In genomic region chr15:94236121-94236520, GRCm38 (mm10) we compare ENCODE assay signal across 22 mouse cellular contexts.
"Had no signal": no experiment of that assay in that cellular context is flagged by ENCODE, and none has a peak within 500 bp of the region (broad histone marks: within the 10 kb centered on the region; RNA-seq: fewer than 3 reads in every experiment).

No protein-coding gene starts in this region.

- H3K9me3 ChIP-seq: liver, embryonic 15.5 days; lung, embryonic 15.5 days; megakaryocyte, embryonic 14.5 days; midbrain, embryonic 13.5 days; midbrain, embryonic 15.5 days; neural tube, embryonic 13.5 days; neural tube, embryonic 15.5 days had no signal

- H3K4me1 ChIP-seq: liver, embryonic 15.5 days; megakaryocyte, embryonic 14.5 days; midbrain, embryonic 13.5 days; midbrain, embryonic 15.5 days; neural tube, embryonic 13.5 days; neural tube, embryonic 15.5 days had no signal

- DNase-seq: liver, postnatal 0 days; lung, postnatal 14 days; lung, postnatal 36 days; retina, postnatal 1 day; right cerebral cortex, adult 18-20 months; right cerebral cortex, postnatal 25 days; right cerebral cortex, postnatal 4 days; spleen, adult 18-20 months; thymus, adult 2 months; thymus, postnatal 25 days; thymus, postnatal 4 days had no signal

- H3K4me2 ChIP-seq: liver, embryonic 15.5 days; lung, embryonic 15.5 days; midbrain, embryonic 11.5 days; midbrain, embryonic 13.5 days; midbrain, embryonic 15.5 days; neural tube, embryonic 13.5 days; neural tube, embryonic 15.5 days had no signal

- H3K27ac ChIP-seq: liver, embryonic 15.5 days; lung, embryonic 15.5 days; macrophage; midbrain, embryonic 13.5 days; midbrain, embryonic 15.5 days; neural tube, embryonic 13.5 days; neural tube, embryonic 15.5 days had no signal

- H3K27me3 ChIP-seq: liver, embryonic 15.5 days; lung, embryonic 15.5 days; megakaryocyte, embryonic 14.5 days; midbrain, embryonic 13.5 days; midbrain, embryonic 15.5 days; neural tube, embryonic 13.5 days; neural tube, embryonic 15.5 days had no signal

- H3K36me3 ChIP-seq: liver, embryonic 15.5 days; lung, embryonic 15.5 days; midbrain, embryonic 13.5 days; midbrain, embryonic 15.5 days; neural tube, embryonic 13.5 days; neural tube, embryonic 15.5 days had no signal

- ATAC-seq: liver, postnatal 0 days; lung, postnatal 0 days; midbrain, embryonic 13.5 days; midbrain, embryonic 15.5 days had no signal

- H3K9ac ChIP-seq: liver, embryonic 15.5 days; liver, postnatal 0 days; lung, embryonic 15.5 days; midbrain, embryonic 13.5 days; midbrain, embryonic 15.5 days; neural tube, embryonic 13.5 days; neural tube, embryonic 15.5 days had no signal

- H3K4me3 ChIP-seq: liver, embryonic 15.5 days; lung, embryonic 15.5 days; megakaryocyte, embryonic 14.5 days; midbrain, embryonic 13.5 days; midbrain, embryonic 15.5 days; myocyte; neural tube, embryonic 13.5 days; neural tube, embryonic 15.5 days had no signal
